Mouse (Mus musculus) urinary bladder, adult 2 months (tissue): ENCODE measurements around the gene Tbrg1. TPM values are rescaled to one million over a fixed set of nuclear protein-coding genes. Genes with fewer than 3 reads are reported as not detected.

Experiments
- DNase-seq: peaks from one replicate; pipeline ENCODE4 v3.0.0; 2022; ENCODE audit warnings: low spot score
- polyA plus RNA-seq: library from polyadenylated mRNA; depleted of rRNA; stranded (reverse); fragments of >200 nt; gene quantifications from 2 replicates; pipeline ENCODE4 v1.2.3, GENCODE M21; 2012; rRNA removed

Tbrg1 gene
- polyA plus RNA-seq, 1 experiment: 83.6 TPM

DNA sequence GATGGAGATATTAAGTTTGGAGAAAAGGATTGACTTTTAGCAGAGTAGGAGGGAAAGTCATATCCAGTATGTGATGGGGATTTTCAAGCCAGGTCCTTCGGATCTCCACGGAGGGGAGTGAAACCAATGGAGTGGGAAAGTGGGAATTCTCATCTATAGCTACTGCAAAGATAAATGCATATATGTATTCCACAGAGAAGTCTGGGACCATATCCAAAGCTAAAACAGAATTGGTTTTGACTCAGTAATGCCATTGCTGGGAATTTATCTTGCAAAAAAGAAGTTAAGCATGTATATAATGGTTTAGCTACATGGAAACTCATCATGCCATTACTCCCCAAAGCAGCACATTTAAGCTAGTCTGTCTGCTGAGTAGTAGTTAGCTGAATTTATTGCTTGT is 24.8 kb downstream of the Tbrg1 start:
- DNase-seq: no peak

DNA sequence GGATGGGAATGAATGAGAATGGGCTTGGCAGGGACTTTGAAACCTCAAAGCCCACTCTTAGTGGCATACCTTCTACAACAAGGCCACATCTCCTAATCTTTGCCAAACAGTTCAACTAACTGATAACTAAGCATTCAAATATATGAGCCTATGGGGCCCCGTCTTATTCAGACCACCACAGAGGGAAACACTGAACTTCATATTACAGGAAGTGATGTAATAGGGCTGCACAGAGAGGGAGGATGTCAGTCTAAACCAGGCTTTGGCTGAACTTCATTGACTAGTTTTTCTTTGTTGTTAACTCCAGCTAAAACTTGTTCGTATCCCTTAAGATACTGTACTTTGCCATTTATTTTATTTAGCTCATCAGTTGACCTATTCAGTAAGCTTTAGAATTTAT is 27.2 kb downstream of the Tbrg1 start:
- no peak for DNase-seq

GRCm38 (mm10) chr9:37628581-37628980 is 28.5 kb downstream of the Tbrg1 start:
- no peak for DNase-seq

- DNase-seq: no peak
Observed at GRCm38 (mm10) chr9:37627263-37627662, 29.8 kb downstream of the Tbrg1 start.

DNA sequence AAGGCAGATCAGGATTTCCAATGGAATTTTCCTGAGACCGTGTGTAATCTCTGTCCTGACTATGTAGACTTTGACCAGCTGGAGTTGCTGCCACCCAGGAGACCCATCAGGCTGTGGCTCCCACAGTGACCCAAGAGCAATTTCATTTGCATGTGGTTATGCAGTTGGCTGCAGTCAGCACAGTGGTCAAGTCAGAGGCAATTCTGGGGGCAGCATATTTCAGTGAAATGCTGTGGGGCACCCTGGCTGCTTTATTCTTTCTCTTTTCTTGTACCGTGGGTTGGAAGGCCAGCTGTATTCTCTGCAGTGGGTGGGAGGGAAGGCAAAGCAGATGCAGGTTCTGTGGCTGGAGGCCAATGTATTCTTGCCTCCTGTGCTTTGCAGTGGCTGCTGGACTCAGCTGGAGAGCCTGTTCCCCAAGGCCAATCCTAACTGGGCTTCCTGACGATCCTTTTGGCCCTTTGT is 31.0 kb downstream of the Tbrg1 start:
- no peak for DNase-seq

GRCm38 (mm10) chr9:37625641-37626040 is 31.5 kb downstream of the Tbrg1 start:
- DNase-seq: no peak

- no peak for DNase-seq
Observed at GRCm38 (mm10) chr9:37625129-37625528, 32.0 kb downstream of the Tbrg1 start.

GRCm38 (mm10) chr9:37624502-37624901 is 32.6 kb downstream of the Tbrg1 start:
- no peak for DNase-seq

DNA sequence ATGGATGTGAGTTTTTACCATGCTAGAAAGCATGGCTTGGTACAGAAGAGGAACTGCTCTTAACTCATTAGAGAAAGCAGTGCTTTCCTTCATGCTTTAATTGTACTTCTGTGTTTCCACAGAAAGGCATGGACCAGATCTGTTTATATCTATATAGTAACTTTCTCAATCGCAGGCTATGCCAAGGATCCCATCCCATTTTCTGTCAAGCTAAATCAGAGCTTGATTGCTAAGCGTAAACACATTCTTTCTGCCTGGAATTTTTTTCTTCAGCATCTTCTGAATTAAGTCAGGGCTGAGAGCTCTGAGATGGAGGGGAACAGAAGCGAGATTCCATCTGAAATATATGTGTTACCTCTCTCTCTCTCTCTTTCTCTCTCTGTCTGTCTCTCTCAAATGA is 33.1 kb downstream of the Tbrg1 start:
- DNase-seq: no peak

DNA sequence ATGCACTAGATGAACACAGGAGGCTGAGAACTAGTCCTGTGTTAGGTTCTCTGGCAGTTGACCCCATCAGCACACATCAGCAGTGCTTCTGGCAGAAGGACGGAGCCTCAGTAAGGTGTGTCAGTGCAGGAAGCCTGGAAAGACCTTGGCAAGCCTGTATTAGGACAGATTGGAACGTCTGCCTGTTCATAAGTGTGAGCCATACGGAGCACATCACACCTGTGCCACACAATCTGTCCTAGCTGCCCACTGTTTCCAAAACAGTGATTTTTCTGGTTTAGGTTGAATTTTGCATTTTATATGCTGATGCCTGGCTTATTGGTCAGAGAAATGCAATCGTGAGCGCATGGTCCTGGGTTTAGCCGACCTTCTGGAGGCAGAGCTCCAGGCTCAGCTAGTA is 35.8 kb downstream of the Tbrg1 start:
- DNase-seq: no peak

DNA sequence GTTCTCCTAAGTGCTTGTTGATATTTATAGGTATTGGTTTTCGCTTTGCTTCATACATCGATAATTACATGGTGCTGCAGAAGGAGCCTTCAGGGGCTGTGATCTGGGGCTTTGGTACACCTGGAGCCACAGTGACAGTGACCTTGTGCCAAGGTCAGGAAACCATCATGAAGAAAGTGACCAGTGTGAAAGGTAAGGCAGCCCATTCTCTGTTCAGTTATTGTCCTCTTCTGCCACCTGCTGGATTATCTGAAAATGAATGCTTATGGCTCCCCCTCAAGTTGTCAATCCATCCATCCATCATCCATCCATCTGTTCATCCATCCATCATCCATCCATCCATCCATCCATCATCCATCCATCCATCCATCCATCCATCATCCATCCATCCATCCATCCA is 40.3 kb downstream of the Tbrg1 start:
- no peak for DNase-seq

DNA sequence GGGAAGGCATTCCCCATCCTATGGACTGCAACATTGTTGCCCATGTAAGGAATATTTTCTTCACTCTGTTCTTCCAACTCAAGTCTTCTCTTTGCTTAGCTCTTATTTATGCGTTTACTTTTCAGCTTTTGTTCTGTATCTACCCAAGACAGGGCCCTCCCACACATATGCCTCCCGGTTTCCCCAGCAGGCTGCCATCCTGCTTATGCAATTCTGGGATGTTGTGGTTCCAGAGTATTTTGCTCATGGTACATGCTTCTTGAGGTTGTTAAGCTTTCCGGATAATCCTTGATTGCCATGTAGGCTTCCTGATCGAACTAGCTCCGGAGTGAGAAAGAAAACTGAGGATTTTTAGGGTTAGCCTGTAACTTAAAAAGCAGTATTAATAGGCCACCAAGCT is 41.9 kb downstream of the Tbrg1 start:
- no peak for DNase-seq

- no peak for DNase-seq
Observed at GRCm38 (mm10) chr9:37614316-37614715, 42.8 kb downstream of the Tbrg1 start.

- no peak for DNase-seq
Observed at GRCm38 (mm10) chr9:37613911-37614280, 43.2 kb downstream of the Tbrg1 start.

GRCm38 (mm10) chr9:37613182-37613910 is 43.8 kb downstream of the Tbrg1 start, which contains the start of gene Spa17:
Gene Spa17, minus strand, starts transcription at chr9:37613722.
- peak; percentile 71 for DNase-seq

- DNase-seq: no peak
Observed at GRCm38 (mm10) chr9:37609558-37609957, 47.6 kb downstream of the Tbrg1 start.

GRCm38 (mm10) chr9:37605089-37605488 is 52.0 kb downstream of the Tbrg1 start:
- no peak for DNase-seq

- no peak for DNase-seq
Observed at GRCm38 (mm10) chr9:37600538-37601205, 56.4 kb downstream of the Tbrg1 start.

Other genes with a start within 250 kb of the Tbrg1 start
- gene Robo3, start 224.1 kb downstream of the Tbrg1 start, polyA plus RNA-seq: 0.07 and 0.12 TPM in 2 replicates
- gene Msantd2, start 168.0 kb downstream of the Tbrg1 start, polyA plus RNA-seq: 24.7 and 26.8 TPM in 2 replicates
- gene Esam, start 129.2 kb downstream of the Tbrg1 start, polyA plus RNA-seq: 56.0 and 57.2 TPM in 2 replicates
- gene Vsig2, start 118.1 kb downstream of the Tbrg1 start, polyA plus RNA-seq: 151 and 161 TPM in 2 replicates
- 1.8 and 1.9 TPM in 2 replicates for gene Nrgn, start 104.4 kb downstream of the Tbrg1 start, polyA plus RNA-seq
- 16.6 and 17.1 TPM in 2 replicates for gene Siae, start 101.6 kb downstream of the Tbrg1 start, polyA plus RNA-seq
- gene Spa17, start 43.6 kb downstream of the Tbrg1 start, polyA plus RNA-seq: 2.2 and 3.8 TPM in 2 replicates
- gene Panx3, start 11.9 kb upstream of the Tbrg1 start, polyA plus RNA-seq: not detected in 2 replicates
- gene Olfr160, start 58.9 kb upstream of the Tbrg1 start, polyA plus RNA-seq: not detected in 2 replicates
- gene Olfr874, start 87.8 kb upstream of the Tbrg1 start, polyA plus RNA-seq: not detected in 2 replicates
- not detected in 2 replicates for gene Olfr875, start 114.5 kb upstream of the Tbrg1 start, polyA plus RNA-seq
- gene Olfr876, start 145.7 kb upstream of the Tbrg1 start, polyA plus RNA-seq: not detected in 2 replicates
- gene Olfr877, start 197.0 kb upstream of the Tbrg1 start, polyA plus RNA-seq: not detected in 2 replicates
- not detected in 2 replicates for gene Olfr145, start 239.4 kb upstream of the Tbrg1 start, polyA plus RNA-seq